Mouse (Mus musculus) limb, embryonic 14.5 days (tissue): ENCODE data around the gene Zfp451. TPM values are rescaled to one million over a fixed set of nuclear protein-coding genes. Genes with fewer than 3 reads are reported as not detected.

Experiments used
- ATAC-seq: fragments of 200-750 bp; cut with Nextera tagmentation; 2 replicates; pipeline ENCODE4 v1.8.0; 2017; ENCODE audit warnings: low read depth, moderate number of reproducible peaks, moderate TSS enrichment; ENCODE audit not compliant: low FRiP score
- DNase-seq: peaks from one replicate; pipeline ENCODE4 v3.0.0-alpha.2; 2015; ENCODE audit warnings: low spot score
- H3K27ac ChIP-seq: fragments of 300-500 bp; sonication (generic); replicated peaks from 2 replicates; pipeline ENCODE4 v1.5.1; 2014; ENCODE audit warnings: low read depth, mild to moderate bottlenecking, low read length, moderate library complexity, mixed read lengths
- H3K27me3 ChIP-seq: fragments of 300-500 bp; sonication (generic); 2 replicates; pipeline ENCODE4 v1.6.1; 2014; ENCODE audit warnings: low read length, mixed read lengths; ENCODE audit not compliant: control insufficient read depth, insufficient read depth
- H3K36me3 ChIP-seq: fragments of 300-500 bp; sonication (generic); 2 replicates; pipeline ENCODE4 v1.6.1; 2014; ENCODE audit warnings: mild to moderate bottlenecking, low read length, moderate library complexity, mixed read lengths; ENCODE audit not compliant: control insufficient read depth, insufficient read depth
- H3K4me1 ChIP-seq: fragments of 300-500 bp; sonication (generic); 2 replicates; pipeline ENCODE4 v1.6.1; 2014; ENCODE audit warnings: antibody characterized with exemption, low read length, mixed read lengths; ENCODE audit not compliant: control insufficient read depth, insufficient read depth
- H3K4me2 ChIP-seq: fragments of 300-500 bp; sonication (generic); replicated peaks from 2 replicates; pipeline ENCODE4 v1.6.1; 2014; ENCODE audit warnings: low read depth, mild to moderate bottlenecking, low read length, moderate library complexity; ENCODE audit not compliant: severe bottlenecking
- H3K4me3 ChIP-seq: fragments of 300-500 bp; sonication (generic); replicated peaks from 2 replicates; pipeline ENCODE4 v1.5.1; 2014; ENCODE audit warnings: low read length
- H3K9ac ChIP-seq: fragments of 300-500 bp; sonication (generic); 2 replicates; pipeline ENCODE4 v1.6.1; 2014; ENCODE audit warnings: mild to moderate bottlenecking, low read depth, low read length, moderate library complexity; ENCODE audit not compliant: severe bottlenecking
- H3K9me3 ChIP-seq: fragments of 300-500 bp; sonication (generic); 2 replicates; pipeline ENCODE4 v1.6.1; 2016; ENCODE audit warnings: low read length; ENCODE audit not compliant: control insufficient read depth
- POLR2A ChIP-seq: fragments of 200-500 bp; IDR thresholded peaks from 2 replicates; pipeline ENCODE4 v1.8.0; 2012; ENCODE audit warnings: inconsistent platforms, mild to moderate bottlenecking, moderate library complexity, borderline replicate concordance; ENCODE audit not compliant: insufficient read depth, insufficient read length; ENCODE audit errors: extremely low read depth
- WGBS: fragments of 180-500 bp; shearing (Covaris S2); extraction: QIAGEN DNeasy Blood & Tissue Kit; methylation state at CpG from one replicate; pipeline ENCODE4 v1.1.7; 2014; 5-methylcytosine and 5-hydroxymethylcytosine counted together
- polyA plus RNA-seq, 2 experiments: library from polyadenylated mRNA; depleted of rRNA in 1 of 2; stranded (reverse) in 1 of 2; unstranded in 1 of 2; fragments of >200 nt; fragmentation: Nextera tagmentation in 1 of 2; extraction: Ambion mirVana in 1 of 2; gene quantifications; 2 replicates each; pipeline versions ENCODE4 v1.2.1 to v1.2.3; 2012 to 2014

Gene Zfp451
- polyA plus RNA-seq, 2 experiments: 32.3 to 33.4 TPM

- 22% methylated on average over 8 of the region's 8 CpGs for WGBS
- Histone ChIP-seq H3K4me1 (no peaks in the 10 kb centered on the region), H3K27me3 (no peaks in the 10 kb centered on the region), H3K4me3 (no peak overlapping the region), H3K9me3 (no peaks in the 10 kb centered on the region), H3K4me2 (no peak overlapping the region), H3K9ac (no peak overlapping the region), H3K36me3 (peaks cover 77% of the 10 kb centered on the region), H3K27ac (no peak overlapping the region)
- no peak for DNase-seq
- no peak for TF ChIP-seq POLR2A
- no peak for ATAC-seq
Observed at GRCm38 (mm10) chr1:33742903-33743302, 71.5 kb downstream of the Zfp451 start.

- peak; percentile 82 for DNase-seq
- no peak overlapping the region for H3K27ac ChIP-seq
- peaks cover 78% of the 10 kb centered on the region for H3K36me3 ChIP-seq
- no peaks in the 10 kb centered on the region for H3K4me1 ChIP-seq
- peak; percentile 80 for ATAC-seq
- H3K27me3 ChIP-seq: no peaks in the 10 kb centered on the region
- no peak for TF ChIP-seq POLR2A
- H3K4me3 ChIP-seq: no peak overlapping the region
- H3K9me3 ChIP-seq: no peaks in the 10 kb centered on the region
- H3K9ac ChIP-seq: no peak overlapping the region
- H3K4me2 ChIP-seq: no peak overlapping the region
- 27% methylated on average over 12 of the region's 12 CpGs for WGBS
Observed at GRCm38 (mm10) chr1:33739302-33739701, 75.1 kb downstream of the Zfp451 start.

- Histone ChIP-seq H3K27ac (no peak overlapping the region), H3K4me2 (no peak overlapping the region), H3K4me1 (no peaks in the 10 kb centered on the region), H3K9me3 (no peaks in the 10 kb centered on the region), H3K27me3 (no peaks in the 10 kb centered on the region), H3K4me3 (no peak overlapping the region), H3K36me3 (peaks cover 82% of the 10 kb centered on the region), H3K9ac (no peak overlapping the region)
- no peak for TF ChIP-seq POLR2A
- WGBS: 89% methylated on average over 11 of the region's 11 CpGs
- DNase-seq: no peak
- peak; percentile 17; the same call in 1 of the 2 replicates for ATAC-seq
Observed at GRCm38 (mm10) chr1:33738681-33739278, 75.6 kb downstream of the Zfp451 start.

GRCm38 (mm10) chr1:33738281-33738680 is 76.1 kb downstream of the Zfp451 start:
- TF ChIP-seq POLR2A: no peak
- ATAC-seq (no peak), DNase-seq (no peak)
- WGBS: 91% methylated on average over 11 of the region's 11 CpGs
- Histone ChIP-seq H3K4me1 (no peaks in the 10 kb centered on the region), H3K27me3 (no peaks in the 10 kb centered on the region), H3K4me2 (no peak overlapping the region), H3K36me3 (peaks cover 80% of the 10 kb centered on the region), H3K27ac (no peak overlapping the region), H3K4me3 (no peak overlapping the region), H3K9ac (no peak overlapping the region), H3K9me3 (no peaks in the 10 kb centered on the region)

GRCm38 (mm10) chr1:33734001-33734685 is 80.3 kb downstream of the Zfp451 start:
- TF ChIP-seq POLR2A: no peak
- Histone ChIP-seq H3K27ac (no peak overlapping the region), H3K4me1 (no peaks in the 10 kb centered on the region), H3K9me3 (no peaks in the 10 kb centered on the region), H3K4me2 (no peak overlapping the region), H3K27me3 (no peaks in the 10 kb centered on the region), H3K4me3 (no peak overlapping the region), H3K36me3 (peaks cover 85% of the 10 kb centered on the region), H3K9ac (no peak overlapping the region)
- 83% methylated on average over 5 of the region's 5 CpGs for WGBS
- no peak for DNase-seq
- no peak for ATAC-seq
